Mouse (Mus musculus): Measurements from ENCODE around the gene Camta1. TPM values are rescaled to one million over a fixed set of nuclear protein-coding genes. Genes with fewer than 3 reads are reported as not detected.

Camta1 gene
- polyA plus RNA-seq, 1 experiment from 2014 or later: 159 TPM

DNA sequence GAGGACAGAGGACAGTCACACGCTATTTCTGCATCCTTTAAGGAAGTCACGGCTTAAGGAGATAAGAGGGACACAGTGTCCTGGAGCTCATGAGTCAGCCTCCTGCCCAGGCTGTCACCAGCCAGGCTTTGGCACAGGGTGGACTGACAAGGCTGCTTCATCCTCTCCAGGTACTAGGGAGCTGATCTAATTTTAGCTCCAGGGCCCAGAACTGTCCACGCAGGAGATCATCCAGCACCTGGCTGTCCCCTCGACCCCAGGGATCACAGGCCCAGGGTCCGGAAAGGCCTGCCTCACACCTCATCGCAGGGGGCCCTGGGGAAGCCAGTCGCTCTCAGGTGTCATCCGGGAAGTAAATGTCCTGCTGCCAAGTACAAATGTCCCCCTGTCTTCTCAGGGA lies 341.6 kb downstream of the Camta1 start:
- H3K9ac ChIP-seq: peak overlapping the region; percentile 16; the same call in 1 of the 2 replicates
- H3K36me3 ChIP-seq: no peaks in the 10 kb centered on the region
- peak overlapping the region; percentile 8; the same call in 1 of the 2 replicates for H3K4me2 ChIP-seq
- peak overlapping the region; percentile 23; the same call in 1 of the 2 replicates for H3K27ac ChIP-seq (ENCODE audit: poor library complexity, severe bottlenecking)
- no peaks in the 10 kb centered on the region for H3K27me3 ChIP-seq (replicated peaks)
- peaks cover 8% of the 10 kb centered on the region; the same call in 1 of the 2 replicates for H3K9me3 ChIP-seq (replicated peaks)
- ATAC-seq (ENCODE audit: insufficient number of reproducible peaks, low FRiP score): peak; percentile 66; the same call in 1 of the 2 replicates
- 7% methylated on average over 8 of the region's 8 CpGs for WGBS
- no peak overlapping the region for H3K4me3 ChIP-seq
- H3K4me1 ChIP-seq (replicated peaks): peaks cover 47% of the 10 kb centered on the region

DNA sequence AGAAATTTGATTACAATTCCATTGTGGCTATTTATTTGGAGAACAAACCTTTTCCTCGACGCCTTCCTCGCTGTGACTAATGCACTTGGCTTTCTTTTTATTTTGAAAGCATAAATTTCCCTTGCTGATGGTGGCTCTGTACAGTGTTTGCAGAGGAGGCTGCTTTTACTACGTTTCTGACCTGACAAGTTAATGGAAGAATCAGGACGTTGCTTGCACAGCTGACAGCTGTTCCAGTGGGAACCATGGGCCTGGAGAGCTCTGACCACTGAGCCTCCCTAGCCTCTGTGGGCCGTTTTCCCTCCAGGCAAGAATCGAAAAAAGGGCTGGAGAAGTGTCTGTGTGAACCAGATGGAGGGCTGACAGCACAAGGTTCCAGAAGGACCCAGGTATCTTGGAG lies 342.7 kb downstream of the Camta1 start:
- Histone ChIP-seq H3K4me2 (no peak overlapping the region), H3K4me1 (replicated peaks) (peaks cover 47% of the 10 kb centered on the region), H3K9me3 (replicated peaks) (peaks cover 8% of the 10 kb centered on the region; the same call in 1 of the 2 replicates), H3K27ac (ENCODE audit: poor library complexity, severe bottlenecking) (no peak overlapping the region), H3K27me3 (replicated peaks) (no peaks in the 10 kb centered on the region), H3K4me3 (no peak overlapping the region), H3K36me3 (no peaks in the 10 kb centered on the region), H3K9ac (no peak overlapping the region)
- ATAC-seq (ENCODE audit: insufficient number of reproducible peaks, low FRiP score): no peak
- 71% methylated on average over 7 of the region's 7 CpGs for WGBS

- H3K9ac ChIP-seq: no peak overlapping the region
- no peak overlapping the region for H3K4me3 ChIP-seq
- H3K27ac ChIP-seq (ENCODE audit: poor library complexity, severe bottlenecking): peak overlapping the region; percentile 83
- no peaks in the 10 kb centered on the region for H3K27me3 ChIP-seq (replicated peaks)
- no peaks in the 10 kb centered on the region for H3K36me3 ChIP-seq
- WGBS: 21% methylated on average over 11 of the region's 11 CpGs
- H3K4me1 ChIP-seq (replicated peaks): peaks cover 47% of the 10 kb centered on the region
- ATAC-seq (ENCODE audit: insufficient number of reproducible peaks, low FRiP score): peak; percentile 81
- H3K9me3 ChIP-seq (replicated peaks): 0 out of 2 replicates have a peak, but pooled peaks cover 3% of the 10 kb centered on the region
- no peak overlapping the region for H3K4me2 ChIP-seq
Measured at GRCm38 (mm10) chr4:151516998-151517799, 344.5 kb downstream of the Camta1 start.

DNA sequence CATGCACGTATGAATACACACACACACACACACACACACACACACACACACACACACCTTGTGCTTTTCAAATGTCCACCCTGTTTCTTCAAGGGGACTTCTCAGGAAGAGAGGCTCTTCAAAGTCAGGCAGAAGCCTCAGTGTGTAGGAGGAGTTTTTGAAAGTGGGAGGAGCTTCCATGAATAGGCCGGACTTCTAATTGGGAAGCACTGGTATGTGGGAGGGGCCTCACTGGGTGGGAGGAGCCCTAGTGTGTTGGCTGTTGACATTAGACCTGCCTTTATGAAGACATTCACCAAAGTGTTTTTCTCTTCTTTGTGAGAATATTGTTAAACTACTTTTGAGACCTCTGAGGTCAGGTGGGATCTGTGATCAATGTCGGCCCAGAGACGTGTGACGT lies 346.4 kb downstream of the Camta1 start:
- H3K36me3 ChIP-seq: no peaks in the 10 kb centered on the region
- H3K27me3 ChIP-seq (replicated peaks): no peaks in the 10 kb centered on the region
- ATAC-seq (ENCODE audit: insufficient number of reproducible peaks, low FRiP score): no peak
- H3K4me3 ChIP-seq: no peak overlapping the region
- no peak overlapping the region for H3K27ac ChIP-seq (ENCODE audit: poor library complexity, severe bottlenecking)
- H3K4me2 ChIP-seq: no peak overlapping the region
- WGBS: 86% methylated on average over 5 of the region's 5 CpGs
- no peak overlapping the region for H3K9ac ChIP-seq
- peaks cover 3% of the 10 kb centered on the region; the same call in 1 of the 2 replicates for H3K9me3 ChIP-seq (replicated peaks)
- peaks cover 33% of the 10 kb centered on the region for H3K4me1 ChIP-seq (replicated peaks)

- Histone ChIP-seq H3K27me3 (replicated peaks) (no peaks in the 10 kb centered on the region), H3K4me3 (no peak overlapping the region), H3K9ac (no peak overlapping the region), H3K36me3 (no peaks in the 10 kb centered on the region), H3K9me3 (replicated peaks) (no peaks in the 10 kb centered on the region; the same call in 1 of the 2 replicates), H3K4me2 (no peak overlapping the region), H3K4me1 (replicated peaks) (no peaks in the 10 kb centered on the region), H3K27ac (ENCODE audit: poor library complexity, severe bottlenecking) (no peak overlapping the region)
- WGBS: 73% methylated on average over 4 of the region's 4 CpGs
- ATAC-seq (ENCODE audit: insufficient number of reproducible peaks, low FRiP score): no peak
Measured at GRCm38 (mm10) chr4:151511092-151511491, 350.6 kb downstream of the Camta1 start.

GRCm38 (mm10) chr4:151510417-151510816 lies 351.3 kb downstream of the Camta1 start:
- H3K4me3 ChIP-seq: no peak overlapping the region
- H3K4me1 ChIP-seq (replicated peaks): no peaks in the 10 kb centered on the region
- 65% methylated on average over 4 of the region's 4 CpGs for WGBS
- no peaks in the 10 kb centered on the region for H3K27me3 ChIP-seq (replicated peaks)
- no peak overlapping the region for H3K9ac ChIP-seq
- H3K4me2 ChIP-seq: no peak overlapping the region
- no peaks in the 10 kb centered on the region for H3K36me3 ChIP-seq
- H3K27ac ChIP-seq (ENCODE audit: poor library complexity, severe bottlenecking): no peak overlapping the region
- H3K9me3 ChIP-seq (replicated peaks): no peaks in the 10 kb centered on the region; the same call in 1 of the 2 replicates
- no peak for ATAC-seq (ENCODE audit: insufficient number of reproducible peaks, low FRiP score)

DNA sequence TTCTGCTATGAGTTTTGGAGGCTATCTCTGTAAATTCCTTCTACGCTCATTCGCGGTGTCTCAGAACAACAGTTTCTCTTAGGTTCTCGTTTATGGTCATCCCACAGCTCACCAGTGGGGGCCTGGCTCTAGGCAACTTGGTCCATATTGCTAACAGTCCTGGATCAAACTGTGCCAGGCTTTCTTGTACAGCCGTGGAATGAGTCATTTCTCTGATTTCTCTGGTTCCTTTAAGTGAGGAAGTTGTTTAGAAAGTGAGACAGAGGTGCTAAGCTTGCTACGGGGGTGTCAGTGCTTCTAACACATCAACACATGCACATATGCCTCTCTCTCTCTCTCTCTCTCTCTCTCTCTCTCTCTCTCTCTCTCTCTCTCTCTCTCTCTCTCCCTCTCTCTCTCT lies 355.0 kb downstream of the Camta1 start:
- WGBS: 65% methylated on average over 6 of the region's 6 CpGs
- H3K27me3 ChIP-seq (replicated peaks): no peaks in the 10 kb centered on the region
- H3K9ac ChIP-seq: no peak overlapping the region
- ATAC-seq (ENCODE audit: insufficient number of reproducible peaks, low FRiP score): no peak
- no peaks in the 10 kb centered on the region for H3K4me1 ChIP-seq (replicated peaks)
- H3K9me3 ChIP-seq (replicated peaks): peaks cover 12% of the 10 kb centered on the region
- no peak overlapping the region for H3K27ac ChIP-seq (ENCODE audit: poor library complexity, severe bottlenecking)
- H3K36me3 ChIP-seq: no peaks in the 10 kb centered on the region
- H3K4me3 ChIP-seq: no peak overlapping the region
- no peak overlapping the region for H3K4me2 ChIP-seq

- H3K4me3 ChIP-seq: no peak overlapping the region
Measured at GRCm38 (mm10) chr4:151498481-151499276, 363.0 kb downstream of the Camta1 start.

DNA sequence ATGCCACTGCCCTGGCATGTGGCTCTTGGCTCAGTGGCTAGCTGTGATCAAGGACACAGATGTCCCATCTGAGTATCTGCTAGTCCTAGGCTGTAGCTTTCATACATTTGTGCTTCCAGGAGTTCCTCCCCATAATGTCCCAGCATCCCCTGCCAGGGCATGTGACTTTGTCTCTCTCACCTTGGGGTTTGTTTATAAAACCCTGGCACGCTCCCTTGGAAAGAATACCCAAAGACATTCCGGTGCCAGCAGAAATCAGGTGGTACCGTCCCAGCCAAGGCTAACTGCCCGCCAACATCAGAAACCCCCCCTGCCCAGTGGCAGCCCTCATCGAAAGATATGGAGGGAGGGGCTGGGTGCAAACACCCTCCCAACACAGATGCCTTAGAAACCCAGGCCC lies 365.1 kb downstream of the Camta1 start:
- no peak for ATAC-seq (ENCODE audit: insufficient number of reproducible peaks, low FRiP score)
- no peaks in the 10 kb centered on the region for H3K27me3 ChIP-seq (replicated peaks)
- H3K4me1 ChIP-seq (replicated peaks): no peaks in the 10 kb centered on the region
- peaks cover 4% of the 10 kb centered on the region for H3K9me3 ChIP-seq (replicated peaks)
- no peak overlapping the region for H3K4me3 ChIP-seq
- H3K4me2 ChIP-seq: no peak overlapping the region
- WGBS: 80% methylated on average over 5 of the region's 5 CpGs
- H3K36me3 ChIP-seq: no peaks in the 10 kb centered on the region
- no peak overlapping the region for H3K27ac ChIP-seq (ENCODE audit: poor library complexity, severe bottlenecking)
- no peak overlapping the region for H3K9ac ChIP-seq

More at GRCm38 (mm10) chr4:151498481-151499276, 363.0 kb downstream of the Camta1 start:
- Histone ChIP-seq H3K4me2 (no peak overlapping the region), H3K36me3 (no peaks in the 10 kb centered on the region), H3K9ac (no peak overlapping the region), H3K27me3 (replicated peaks) (no peaks in the 10 kb centered on the region), H3K27ac (ENCODE audit: poor library complexity, severe bottlenecking) (no peak overlapping the region), H3K9me3 (replicated peaks) (peaks cover 11% of the 10 kb centered on the region), H3K4me1 (replicated peaks) (no peaks in the 10 kb centered on the region)
- no peak for ATAC-seq (ENCODE audit: insufficient number of reproducible peaks, low FRiP score)
- WGBS: 78% methylated on average over 5 of the region's 5 CpGs

DNA sequence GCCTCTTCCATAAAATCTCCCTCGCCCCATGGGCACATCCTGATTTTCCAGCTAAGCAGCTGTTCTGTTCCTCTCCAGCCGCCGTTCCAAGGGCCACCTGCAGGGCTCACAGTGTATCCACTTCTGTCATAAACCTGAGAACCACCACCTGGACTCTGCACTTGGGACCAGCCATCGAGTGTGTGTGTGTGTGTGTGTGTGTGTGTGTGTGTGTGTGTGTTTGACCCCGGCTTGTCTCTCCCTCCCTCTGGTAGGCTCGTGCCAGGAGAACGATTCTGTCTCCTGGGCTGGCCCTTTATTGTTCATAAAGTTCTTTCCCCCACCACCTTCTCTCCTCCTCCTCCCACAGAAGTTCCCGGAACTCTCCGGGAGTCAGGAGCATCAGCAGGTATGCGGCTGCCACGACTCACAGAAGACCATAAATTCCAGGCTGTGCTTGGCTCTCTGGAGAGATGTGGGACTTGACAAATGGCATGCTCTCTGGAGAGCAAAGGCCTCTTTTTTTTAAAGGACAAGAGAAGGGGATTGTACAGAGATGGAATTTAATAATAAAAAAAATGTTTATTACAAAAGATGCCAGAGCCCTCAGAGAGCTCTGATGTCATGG lies 366.3 kb downstream of the Camta1 start:
- H3K27me3 ChIP-seq (replicated peaks): no peaks in the 10 kb centered on the region
- no peak overlapping the region for H3K9ac ChIP-seq
- no peaks in the 10 kb centered on the region for H3K36me3 ChIP-seq
- 61% methylated on average over 11 of the region's 11 CpGs for WGBS
- H3K27ac ChIP-seq (ENCODE audit: poor library complexity, severe bottlenecking): no peak overlapping the region
- peaks cover 4% of the 10 kb centered on the region for H3K9me3 ChIP-seq (replicated peaks)
- no peak for ATAC-seq (ENCODE audit: insufficient number of reproducible peaks, low FRiP score)
- no peak overlapping the region for H3K4me2 ChIP-seq
- no peaks in the 10 kb centered on the region for H3K4me1 ChIP-seq (replicated peaks)
- H3K4me3 ChIP-seq: no peak overlapping the region

DNA sequence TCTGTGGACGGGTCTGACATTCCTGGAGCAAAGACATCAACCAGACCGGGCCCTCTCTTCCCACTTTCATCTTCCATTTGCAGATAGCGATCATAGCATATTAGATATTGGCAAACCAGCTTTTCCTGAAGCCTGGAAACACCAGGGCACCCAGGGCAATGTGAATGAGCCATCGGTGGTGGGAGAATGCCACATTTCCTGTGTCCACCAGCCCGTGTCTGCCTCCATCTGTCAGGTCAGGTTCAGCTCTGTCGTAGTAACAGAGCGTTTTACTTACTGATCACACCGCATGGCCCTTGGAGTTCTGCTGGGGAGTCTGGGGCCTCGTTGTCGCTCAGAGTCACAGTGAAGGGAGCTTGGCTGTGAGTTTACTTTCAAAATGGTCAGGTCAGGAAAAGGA lies 368.9 kb downstream of the Camta1 start:
- Histone ChIP-seq H3K4me1 (replicated peaks) (0 out of 2 replicates have a peak, but pooled peaks cover 6% of the 10 kb centered on the region), H3K27ac (ENCODE audit: poor library complexity, severe bottlenecking) (no peak overlapping the region), H3K4me3 (no peak overlapping the region), H3K27me3 (replicated peaks) (no peaks in the 10 kb centered on the region), H3K9ac (no peak overlapping the region), H3K36me3 (no peaks in the 10 kb centered on the region), H3K9me3 (replicated peaks) (no peaks in the 10 kb centered on the region), H3K4me2 (no peak overlapping the region)
- WGBS: 62% methylated on average over 10 of the region's 10 CpGs
- ATAC-seq (ENCODE audit: insufficient number of reproducible peaks, low FRiP score): no peak

Data from heart, embryonic 12.5 days (tissue).